Mouse (Mus musculus): ENCODE data around the gene Dgkg. TPM values are rescaled to one million over a fixed set of nuclear protein-coding genes. Genes with fewer than 3 reads are reported as not detected.
A peak's percentile ranks its signal among the peaks of the same experiment; 100 is the strongest.

Dgkg gene
- polyA plus RNA-seq, 2 experiments: 0.28 to 0.46 TPM

GRCm38 (mm10) chr16:22552351-22552750, 104.7 kb downstream of the Dgkg start:
- 58% methylated on average over 9 of the region's 9 CpGs for WGBS (ENCODE audit: insufficient replicate concordance)
- Histone ChIP-seq H3K9ac (replicated peaks) (no peak overlapping the region), H3K27me3 (ENCODE audit: control insufficient read depth, insufficient read depth, low read length) (no peaks in the 10 kb centered on the region), H3K4me2 (ENCODE audit: low read depth) (no peak overlapping the region), H3K36me3 (replicated peaks; ENCODE audit: control insufficient read depth, insufficient read depth, low read depth) (no peaks in the 10 kb centered on the region), H3K4me3 (ENCODE audit: insufficient read depth in 1 of 2, low read depth in 2 of 2, low read length in 2 of 2) (no peak overlapping the region), H3K27ac (no peak overlapping the region), H3K4me1 (replicated peaks; ENCODE audit: control insufficient read depth in 2 of 2, insufficient read depth in 2 of 2, low read length in 1 of 2) (peaks cover 0 to 6% of the 10 kb centered on the region in 2 experiments; a peak in 2 of 4 replicates), H3K9me3 (ENCODE audit: control insufficient read depth, low read length) (no peaks in the 10 kb centered on the region)
- ATAC-seq (ENCODE audit: insufficient read depth): no peak
- no peak for TF ChIP-seq EP300 (IDR thresholded peaks at IDR 0.05; ENCODE audit: low read depth)
- TF ChIP-seq CTCF (IDR thresholded peaks at IDR 0.05; ENCODE audit: low read depth): no peak
- DNase-seq (ENCODE audit: low read depth in 3 of 3, low spot score in 3 of 3): no peak

GRCm38 (mm10) chr16:22551231-22552000, 105.6 kb downstream of the Dgkg start:
- WGBS (ENCODE audit: insufficient replicate concordance): 41% methylated on average over 11 of the region's 11 CpGs
- H3K9me3 ChIP-seq (ENCODE audit: control insufficient read depth, low read length): no peaks in the 10 kb centered on the region
- peaks cover 0 to 6% of the 10 kb centered on the region in 2 experiments; a peak in 2 of 4 replicates for H3K4me1 ChIP-seq (replicated peaks; ENCODE audit: control insufficient read depth in 2 of 2, insufficient read depth in 2 of 2, low read length in 1 of 2)
- no peak overlapping the region for H3K4me2 ChIP-seq (ENCODE audit: low read depth)
- no peaks in the 10 kb centered on the region for H3K36me3 ChIP-seq (replicated peaks; ENCODE audit: control insufficient read depth, insufficient read depth, low read depth)
- H3K9ac ChIP-seq (replicated peaks): no peak overlapping the region
- ATAC-seq (ENCODE audit: insufficient read depth): no peak
- no peak overlapping the region for H3K4me3 ChIP-seq (ENCODE audit: insufficient read depth in 1 of 2, low read depth in 2 of 2, low read length in 2 of 2)
- DNase-seq (ENCODE audit: low read depth in 3 of 3, low spot score in 3 of 3): no peak
- H3K27ac ChIP-seq: no peak overlapping the region
- TF ChIP-seq CTCF (IDR thresholded peaks at IDR 0.05; ENCODE audit: low read depth): no peak
- no peak for TF ChIP-seq EP300 (IDR thresholded peaks at IDR 0.05; ENCODE audit: low read depth)
- no peaks in the 10 kb centered on the region for H3K27me3 ChIP-seq (ENCODE audit: control insufficient read depth, insufficient read depth, low read length)

- Histone ChIP-seq H3K9me3 (ENCODE audit: control insufficient read depth, low read length) (no peaks in the 10 kb centered on the region), H3K4me2 (ENCODE audit: low read depth) (no peak overlapping the region), H3K27me3 (ENCODE audit: control insufficient read depth, insufficient read depth, low read length) (no peaks in the 10 kb centered on the region), H3K4me1 (replicated peaks; ENCODE audit: control insufficient read depth in 2 of 2, insufficient read depth in 2 of 2, low read length in 1 of 2) (peaks cover 0 to 6% of the 10 kb centered on the region in 2 experiments; a peak in 2 of 4 replicates), H3K36me3 (replicated peaks; ENCODE audit: control insufficient read depth, insufficient read depth, low read depth) (no peaks in the 10 kb centered on the region), H3K4me3 (ENCODE audit: insufficient read depth in 1 of 2, low read depth in 2 of 2, low read length in 2 of 2) (no peak overlapping the region), H3K9ac (replicated peaks) (no peak overlapping the region), H3K27ac (no peak overlapping the region)
- DNase-seq (ENCODE audit: low read depth in 3 of 3, low spot score in 3 of 3): no peak
- WGBS (ENCODE audit: insufficient replicate concordance): 17% methylated on average over 5 of the region's 5 CpGs
- ATAC-seq (ENCODE audit: insufficient read depth): peak; percentile 31; the same call in 1 of the 2 replicates
- TF ChIP-seq CTCF (IDR thresholded peaks at IDR 0.05; ENCODE audit: low read depth): no peak
- no peak for TF ChIP-seq EP300 (IDR thresholded peaks at IDR 0.05; ENCODE audit: low read depth)
These were observed 107.7 kb downstream of the Dgkg start for GRCm38 (mm10) chr16:22549346-22549745.

GRCm38 (mm10) chr16:22548167-22549080, 108.6 kb downstream of the Dgkg start:
- Histone ChIP-seq H3K27ac (no peak overlapping the region), H3K36me3 (replicated peaks; ENCODE audit: control insufficient read depth, insufficient read depth, low read depth) (no peaks in the 10 kb centered on the region), H3K4me2 (ENCODE audit: low read depth) (peak overlapping the region; percentile 69), H3K4me1 (replicated peaks; ENCODE audit: control insufficient read depth in 2 of 2, insufficient read depth in 2 of 2, low read length in 1 of 2) (peaks cover 0 to 6% of the 10 kb centered on the region in 2 experiments; a peak in 2 of 4 replicates), H3K27me3 (ENCODE audit: control insufficient read depth, insufficient read depth, low read length) (no peaks in the 10 kb centered on the region), H3K9ac (replicated peaks) (peak overlapping the region; percentile 45), H3K4me3 (ENCODE audit: insufficient read depth in 1 of 2, low read depth in 2 of 2, low read length in 2 of 2) (peak overlapping the region; percentile 47 to 55), H3K9me3 (ENCODE audit: control insufficient read depth, low read length) (no peaks in the 10 kb centered on the region)
- DNase-seq (ENCODE audit: low read depth in 3 of 3, low spot score in 3 of 3) (peak; percentile 38 to 44 (median 40)), ATAC-seq (ENCODE audit: insufficient read depth) (peak; percentile 62; the same call in 1 of the 2 replicates)
- 6% methylated on average over 26 of the region's 26 CpGs for WGBS (ENCODE audit: insufficient replicate concordance)
- TF ChIP-seq CTCF (IDR thresholded peaks at IDR 0.05; ENCODE audit: low read depth) (peak; percentile 88), EP300 (IDR thresholded peaks at IDR 0.05; ENCODE audit: low read depth) (no peak)
